Mouse (Mus musculus) kidney, adult 11 months (tissue): ENCODE measurements around the gene Aatf.

ENCODE experiments used
- DNase-seq: peaks from one replicate; pipeline ENCODE4 v3.0.0; 2022

Aatf gene

DNA sequence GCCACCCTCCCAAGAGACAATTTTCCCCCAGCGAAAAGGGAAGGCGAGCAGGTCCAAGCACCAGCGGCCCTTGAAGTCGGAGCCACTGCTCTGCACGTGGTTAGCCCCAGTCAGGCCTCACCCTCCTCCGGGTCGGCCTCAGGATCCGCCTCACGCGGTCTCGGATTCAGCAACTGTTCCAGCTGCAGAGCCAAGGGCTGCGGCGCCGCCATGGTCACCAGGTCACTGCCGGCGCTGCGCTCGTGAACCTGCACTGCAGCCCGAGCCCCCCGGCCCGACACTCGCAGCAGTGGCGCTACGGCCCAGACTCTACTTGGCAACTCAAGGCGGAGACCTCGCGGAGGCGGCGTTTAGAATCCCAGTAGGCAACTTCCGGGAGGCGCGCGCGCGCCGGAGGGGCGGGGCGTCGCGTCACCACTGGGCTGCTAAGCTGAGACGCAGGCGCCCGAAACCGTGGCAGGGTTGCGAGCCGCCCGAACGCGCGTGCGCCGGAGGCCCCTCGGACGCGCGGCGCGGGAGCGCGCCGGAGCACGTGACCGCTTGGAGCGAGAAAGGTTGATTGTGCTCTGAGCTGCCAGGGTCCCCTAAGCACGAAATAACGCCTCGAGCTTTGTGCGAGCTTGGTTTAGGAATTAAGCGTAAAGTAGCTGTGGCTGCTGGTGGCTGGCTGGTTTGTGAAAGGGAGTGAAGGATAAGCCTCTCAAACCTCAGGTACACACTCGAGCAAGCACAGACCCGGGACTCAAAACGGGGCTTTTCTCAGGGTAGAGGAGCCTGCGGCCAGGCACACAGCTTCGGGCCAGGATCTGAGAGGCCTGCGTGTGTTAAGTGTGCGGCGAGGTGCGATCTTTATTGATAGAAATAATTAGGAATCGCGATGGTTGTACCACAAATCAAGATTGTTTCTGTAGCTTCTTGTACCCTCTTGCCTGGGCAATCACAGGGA is at the start of gene Aatf:
Gene Aatf, minus strand, starts transcription at position 352 of the 946 bp plus-strand sequence.
- peak; percentile 97 for DNase-seq

DNA sequence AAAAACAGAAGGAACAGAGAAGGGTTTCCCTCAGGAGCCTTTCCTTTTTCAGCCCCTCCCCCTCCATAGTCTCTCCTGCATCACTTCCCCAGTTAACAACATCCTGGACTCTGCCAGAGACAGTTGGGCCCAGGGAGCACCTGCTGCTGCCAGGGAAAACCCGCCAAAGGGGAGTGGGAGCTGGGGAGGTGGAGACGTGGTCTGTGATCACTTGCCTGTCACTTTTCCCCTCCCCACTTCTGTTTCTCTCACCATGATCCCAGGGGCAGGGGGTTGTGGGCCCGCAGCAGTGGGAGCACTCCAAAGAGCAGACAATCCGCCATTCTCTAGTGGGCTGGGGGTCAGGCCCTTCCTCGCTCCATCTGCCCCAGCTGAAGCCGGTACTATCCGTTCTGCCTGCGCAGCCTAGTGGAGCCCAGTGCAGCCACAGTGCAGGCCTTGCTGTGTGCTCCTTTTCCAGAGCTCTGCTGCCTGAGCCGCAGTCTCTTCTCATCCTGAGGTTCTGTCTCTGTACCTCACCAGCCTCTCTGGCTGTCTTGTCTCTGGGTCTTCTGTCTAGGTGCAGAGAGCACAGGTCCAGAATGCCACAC is 49.5 kb upstream of the Aatf start:
- no peak for DNase-seq

DNA sequence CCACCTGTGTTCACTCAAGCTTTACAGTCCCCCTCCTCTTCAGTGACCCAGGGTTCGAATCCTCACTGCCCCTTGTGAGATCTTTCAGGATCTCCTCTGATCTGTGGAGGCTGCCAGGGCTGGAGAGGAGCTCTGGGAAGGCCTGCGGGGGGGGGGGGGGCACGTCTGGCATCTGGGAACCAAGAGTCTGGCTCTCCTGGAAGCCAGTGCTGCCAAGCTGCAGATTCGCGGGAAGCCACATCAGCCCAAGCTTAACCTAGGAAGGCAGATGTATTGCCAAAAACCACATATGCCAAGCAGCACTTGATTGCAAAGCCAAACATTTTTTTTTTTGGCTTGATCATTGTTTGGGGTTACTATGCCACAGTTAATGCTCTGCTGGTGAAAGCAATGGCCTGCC is 48.2 kb upstream of the Aatf start:
- no peak for DNase-seq

DNA sequence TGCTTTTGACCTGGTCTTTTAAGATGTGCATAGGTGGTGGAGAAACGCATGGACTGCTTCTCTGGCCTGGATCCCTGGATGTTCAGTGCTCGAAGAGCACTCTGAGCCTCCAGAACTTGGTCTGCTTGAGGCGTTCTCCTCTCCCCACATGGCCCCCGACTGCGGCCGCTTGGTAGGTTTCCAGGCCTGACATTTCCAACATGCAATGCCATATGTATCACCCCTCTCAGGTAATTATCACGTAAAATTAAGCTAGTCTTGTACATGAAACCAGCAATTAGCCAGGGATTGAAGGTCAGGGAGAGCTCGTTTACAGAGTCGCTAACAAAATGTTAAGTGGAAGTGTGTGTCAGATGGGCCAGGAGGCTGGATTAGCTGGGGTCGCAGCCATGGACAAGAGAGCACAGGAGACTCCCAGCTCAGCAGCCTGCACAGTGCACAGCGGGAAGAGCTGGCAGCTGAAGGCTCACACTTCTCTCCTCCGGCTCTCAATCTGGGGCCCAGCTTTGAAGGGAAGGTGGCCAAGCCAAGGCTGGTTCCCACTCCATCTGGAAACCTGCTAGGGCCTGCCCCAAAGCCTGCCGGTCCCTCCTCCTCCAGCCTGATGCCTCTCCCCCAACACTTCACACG is 40.6 kb upstream of the Aatf start:
- no peak for DNase-seq

DNA sequence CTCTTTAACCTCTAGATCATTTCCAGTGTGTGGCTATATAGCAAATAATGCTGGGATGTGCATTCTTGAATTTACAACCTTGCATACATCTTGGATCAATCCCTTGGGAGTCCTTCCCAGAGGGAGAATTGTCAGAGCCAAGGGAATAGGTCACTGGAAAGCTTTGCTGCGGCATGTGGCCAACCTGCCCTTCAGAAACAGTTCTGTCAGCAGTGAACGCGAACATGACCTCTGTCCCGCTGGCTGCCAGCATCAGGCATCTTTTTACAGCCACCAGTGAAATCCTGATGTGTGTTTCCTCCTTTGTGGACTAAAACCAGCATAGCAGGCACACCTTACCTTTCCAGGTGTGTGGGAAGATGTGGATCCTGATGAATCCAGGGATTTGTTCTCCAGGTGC is 38.0 kb upstream of the Aatf start:
- no peak for DNase-seq

DNA sequence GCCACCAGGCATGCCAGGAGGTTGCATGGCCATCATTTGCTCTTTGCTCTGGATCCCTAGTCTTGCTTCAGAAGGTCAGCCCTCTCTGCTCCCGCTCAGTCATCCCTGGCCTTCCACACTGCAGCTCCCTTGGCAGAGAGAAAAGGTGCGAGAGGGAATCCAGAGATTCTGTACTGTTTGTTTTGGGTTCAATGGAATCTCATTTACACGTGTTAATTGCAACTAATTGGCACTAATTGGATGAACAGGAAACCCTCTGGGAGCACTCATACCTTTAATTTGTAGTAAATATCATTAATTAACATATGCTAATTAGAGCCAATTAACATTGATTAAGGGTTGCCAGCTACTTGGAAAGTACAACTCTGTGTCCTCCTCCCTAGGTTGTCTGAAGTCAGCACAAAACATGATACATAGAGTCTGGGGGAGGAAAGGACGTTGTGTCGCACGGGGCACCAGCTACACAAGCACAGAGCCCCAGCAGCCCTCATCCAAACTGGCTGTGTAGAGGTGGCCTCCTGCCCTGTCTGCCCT is 36.0 kb upstream of the Aatf start:
- DNase-seq = no peak

DNA sequence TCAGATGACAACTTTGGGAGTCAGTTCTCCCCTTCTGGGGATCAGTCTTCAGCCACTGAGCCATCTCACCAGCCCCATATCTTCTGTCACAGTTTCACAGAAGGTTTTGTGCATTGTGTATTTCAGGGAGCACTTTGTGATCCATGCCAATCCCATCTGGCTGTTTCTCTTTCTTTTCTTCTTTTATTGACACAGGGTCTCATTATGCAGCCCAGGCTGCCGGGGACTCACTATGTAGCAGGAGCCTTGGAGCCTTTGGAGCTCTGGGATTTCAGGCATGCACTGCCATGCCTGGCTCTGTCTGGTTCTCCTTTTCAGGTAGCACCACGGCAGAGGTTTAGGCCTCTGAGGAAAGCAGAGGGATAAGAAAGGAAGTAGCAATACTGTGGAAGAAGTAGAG is 35.0 kb upstream of the Aatf start:
- no peak for DNase-seq

DNA sequence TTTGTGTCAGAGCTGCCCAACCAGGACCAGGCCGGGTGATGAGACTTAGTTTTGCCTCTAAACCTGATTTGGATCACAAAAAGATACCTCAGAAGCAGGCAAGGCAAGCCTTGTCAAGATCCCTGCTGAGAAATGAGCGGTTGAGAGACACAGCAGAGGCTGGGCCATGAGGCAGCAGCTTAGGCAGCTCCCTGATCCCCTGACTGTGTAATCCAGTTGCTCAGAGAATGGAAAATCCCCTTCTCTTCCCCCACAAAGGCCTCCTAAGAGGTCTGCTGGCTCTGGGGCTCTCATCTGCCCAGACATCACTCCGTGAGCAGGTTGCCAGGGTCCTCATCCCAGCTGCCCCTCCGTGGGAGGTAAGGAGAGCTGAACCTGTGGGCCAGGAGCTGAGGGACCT is 26.7 kb upstream of the Aatf start:
- no peak for DNase-seq

DNA sequence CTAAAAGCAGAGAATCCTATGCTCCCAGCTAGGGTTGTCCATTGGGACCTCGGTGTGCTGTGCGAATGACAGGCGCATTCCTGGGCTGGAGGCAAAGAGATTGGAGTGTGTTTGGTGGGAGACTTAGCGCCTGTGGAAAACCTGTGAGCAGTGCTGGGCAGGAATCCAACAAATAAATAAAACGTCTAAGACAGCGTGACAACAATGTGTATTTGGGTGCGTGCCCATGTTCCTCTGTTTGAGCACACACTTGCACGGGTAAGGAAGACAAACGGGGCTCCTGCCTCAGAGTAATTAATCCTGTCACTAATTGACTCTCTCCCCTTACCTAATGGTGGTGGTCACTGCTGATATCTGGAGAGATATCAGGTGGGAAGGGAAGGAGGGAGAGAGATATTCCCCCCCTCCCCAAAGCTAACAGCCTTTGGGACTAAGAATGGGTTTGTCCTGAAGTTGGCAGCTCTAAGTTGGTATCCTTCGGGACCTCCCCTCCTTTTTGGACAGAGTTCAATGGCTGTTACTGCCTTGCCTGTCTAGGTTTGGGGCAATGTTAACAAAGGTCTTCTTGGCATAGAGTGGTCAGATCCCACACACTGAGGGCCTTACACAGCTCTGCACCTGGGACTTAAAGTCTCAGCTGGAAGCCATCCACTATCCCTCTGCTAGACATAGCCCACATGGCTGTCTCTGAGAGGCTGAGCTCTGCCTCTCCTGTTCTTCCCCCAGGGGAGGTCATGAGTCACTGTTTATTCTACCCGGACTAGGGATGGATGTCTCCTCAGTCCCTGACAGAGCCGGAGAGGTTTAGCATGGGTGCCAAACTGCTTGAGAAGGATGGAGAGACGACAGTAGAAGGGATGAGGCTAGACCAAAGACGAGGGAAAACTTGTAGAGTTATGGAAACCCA is 16.7 kb upstream of the Aatf start:
- DNase-seq = no peak

DNA sequence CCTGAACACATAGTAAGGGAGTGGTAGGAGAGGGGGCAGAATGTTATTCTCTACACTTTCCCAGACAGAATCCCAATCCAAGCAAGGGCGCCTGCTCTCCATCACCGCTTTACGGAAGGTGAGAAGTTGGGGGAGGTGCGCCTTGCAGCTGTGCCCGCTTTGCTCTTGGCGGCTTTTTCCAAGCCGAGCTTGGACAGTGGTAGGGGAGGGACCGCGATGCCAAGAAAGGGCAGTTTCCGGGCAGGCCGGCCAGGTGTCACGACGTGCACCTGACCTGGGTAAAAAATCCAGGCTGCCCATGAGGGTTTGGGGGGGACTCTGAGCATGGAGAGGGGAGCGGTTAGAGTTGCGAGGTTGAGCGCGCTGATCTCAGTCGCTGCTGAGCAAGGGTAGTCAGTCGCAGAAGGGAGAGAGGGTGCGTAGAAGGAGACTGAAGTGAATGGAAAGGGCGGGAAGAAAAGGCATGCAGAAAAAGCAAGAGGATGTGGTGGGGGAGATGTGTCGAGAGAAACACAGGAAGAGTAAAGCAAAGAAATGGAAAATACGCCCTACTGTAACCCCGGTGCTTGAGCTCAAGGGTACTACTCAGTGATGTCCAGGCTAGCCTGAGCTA is 15.9 kb upstream of the Aatf start:
- peak; percentile 45 for DNase-seq

DNA sequence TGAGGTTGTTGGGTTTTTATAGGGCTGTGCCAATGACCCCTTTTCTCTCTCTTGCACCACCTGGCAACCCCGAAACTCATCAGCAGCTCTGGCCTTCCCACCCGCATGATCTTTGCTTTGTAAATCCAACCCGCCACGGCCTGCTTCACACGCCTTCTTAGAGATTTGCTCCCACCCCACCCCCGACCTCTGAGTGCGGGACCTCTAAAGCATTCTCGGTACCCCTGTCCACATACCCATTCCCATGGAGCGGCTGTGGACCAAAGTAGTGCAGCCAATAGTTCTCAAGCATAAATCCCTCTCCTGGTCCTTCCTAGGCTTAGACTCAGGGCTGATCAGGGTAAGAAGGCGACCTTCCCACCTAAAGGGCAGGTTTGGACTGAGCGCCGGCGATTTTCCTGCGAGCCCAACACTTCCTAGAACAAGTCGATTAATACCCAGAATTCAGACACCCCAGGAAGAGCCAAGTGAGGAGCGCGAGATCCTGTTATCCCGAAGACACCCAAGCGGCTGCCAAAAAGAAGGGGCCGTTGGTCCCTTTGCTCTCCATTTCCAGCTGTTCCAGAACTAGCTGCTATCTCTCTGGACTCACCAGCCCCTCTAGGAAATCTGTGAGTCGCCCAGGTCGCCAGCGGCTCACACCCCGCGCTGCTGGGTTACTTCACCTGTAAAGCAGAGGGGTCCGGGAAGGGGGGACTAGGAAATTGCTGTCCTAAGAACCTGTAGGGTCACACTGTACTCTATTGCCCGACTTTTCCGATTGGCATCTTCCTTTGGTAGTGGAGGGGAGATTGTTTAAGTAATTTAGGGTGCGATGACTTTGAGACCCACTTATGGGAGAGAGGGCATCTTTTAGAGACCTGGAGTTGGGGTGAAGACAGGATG is 13.9 kb upstream of the Aatf start:
- no peak for DNase-seq

DNA sequence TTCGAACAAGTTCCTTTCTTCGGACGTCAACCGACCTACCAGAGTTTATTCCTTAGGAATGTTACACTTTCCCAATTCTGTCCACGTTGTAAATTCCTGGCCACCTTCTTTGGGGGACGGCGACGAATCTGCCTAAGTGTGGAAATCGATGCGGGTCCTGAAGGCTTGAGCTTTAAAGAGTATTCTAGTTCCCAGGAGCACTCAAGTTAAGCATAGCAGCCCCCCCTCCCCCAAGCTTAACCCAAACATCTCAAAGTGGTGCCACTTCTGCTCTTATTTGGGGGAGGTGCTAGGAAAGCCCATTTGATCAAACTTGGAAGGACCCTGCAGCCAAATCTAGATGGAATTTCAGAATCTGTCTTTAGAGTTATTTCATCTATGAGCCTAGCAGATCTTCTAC is 13.1 kb upstream of the Aatf start:
- no peak for DNase-seq

DNA sequence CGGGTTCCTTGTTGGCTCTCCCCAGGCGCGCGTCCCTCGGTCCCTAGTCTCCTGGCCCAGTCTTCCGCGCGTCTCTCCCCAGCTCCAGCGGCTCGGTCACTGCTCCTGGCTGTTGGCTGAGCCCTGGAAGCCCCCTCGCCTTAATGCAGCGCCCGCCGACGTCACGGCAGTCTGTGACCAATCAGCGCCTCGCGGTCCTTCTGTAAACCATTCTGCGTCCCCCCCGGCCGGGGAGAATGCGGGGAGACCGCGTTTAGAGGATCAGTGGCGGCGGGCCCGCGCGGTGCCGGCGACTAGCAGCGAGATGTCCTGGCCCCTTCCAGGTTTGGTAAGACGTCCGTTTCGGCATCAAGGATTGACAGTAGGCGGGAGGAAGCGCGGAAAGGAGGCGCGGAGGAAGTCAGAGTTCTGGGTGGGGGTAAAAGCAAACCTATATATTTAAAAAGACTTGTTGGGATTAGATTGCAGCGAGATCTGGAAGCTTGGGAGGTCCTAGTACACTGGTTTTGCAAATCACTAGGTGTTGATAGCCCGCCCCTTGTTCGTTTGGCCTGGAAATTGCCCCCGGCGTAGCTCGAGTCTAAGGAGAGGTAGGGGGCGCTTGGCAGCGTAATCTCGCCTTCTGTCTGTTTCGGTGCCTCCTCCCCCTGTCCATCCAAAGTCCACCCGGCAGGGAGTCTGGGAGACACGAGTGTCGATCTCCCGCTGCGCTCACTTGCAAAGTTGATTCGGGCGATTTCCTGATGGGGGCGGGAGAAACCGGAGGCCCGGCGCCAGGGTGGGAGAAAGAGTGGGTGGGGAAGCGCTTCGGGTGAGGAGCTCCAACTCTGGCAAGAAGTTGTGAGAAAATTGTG is 12.3 kb upstream of the Aatf start, which contains the start of gene Lhx1:
Gene Lhx1, minus strand, starts transcription at position 115 of the 854 bp plus-strand sequence.
- peak; percentile 88 for DNase-seq

DNA sequence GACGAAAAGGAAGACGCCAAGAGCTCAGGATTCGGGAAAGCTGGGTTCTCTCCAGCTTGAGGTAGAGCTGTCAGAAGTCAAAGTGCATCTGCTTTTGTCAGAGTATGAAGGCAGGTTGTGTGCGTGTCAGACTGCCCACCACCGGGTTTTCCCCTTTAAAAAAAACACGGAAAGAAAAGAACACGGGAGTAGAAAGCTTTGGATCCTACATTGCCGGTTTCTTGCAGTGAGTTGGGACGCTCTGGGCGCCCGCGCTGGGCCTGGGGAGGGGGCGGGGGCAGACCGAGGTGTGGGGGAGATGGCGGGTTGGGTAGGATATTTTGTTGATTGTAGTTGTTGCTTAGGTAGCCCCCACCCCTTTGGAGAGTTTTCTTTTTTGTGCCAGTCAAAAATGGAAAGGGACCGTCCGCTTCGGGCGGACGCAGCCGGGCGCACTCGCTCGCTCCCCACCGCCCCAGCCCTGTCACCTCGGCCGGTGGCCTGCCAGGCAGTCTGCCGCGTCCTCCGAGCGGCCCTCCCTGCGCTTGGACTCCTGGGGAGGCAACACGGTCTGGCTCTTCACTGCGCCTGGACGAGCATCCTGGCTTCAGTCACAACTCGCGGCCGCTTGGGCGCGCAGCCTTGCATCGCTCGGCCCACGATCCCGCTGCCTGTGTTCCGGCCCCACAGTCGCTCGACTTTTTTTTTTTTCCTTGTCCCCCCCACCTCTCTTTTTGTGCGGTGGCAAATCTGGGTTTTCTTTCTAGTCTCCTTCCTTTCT is 11.4 kb upstream of the Aatf start:
- no peak for DNase-seq

DNA sequence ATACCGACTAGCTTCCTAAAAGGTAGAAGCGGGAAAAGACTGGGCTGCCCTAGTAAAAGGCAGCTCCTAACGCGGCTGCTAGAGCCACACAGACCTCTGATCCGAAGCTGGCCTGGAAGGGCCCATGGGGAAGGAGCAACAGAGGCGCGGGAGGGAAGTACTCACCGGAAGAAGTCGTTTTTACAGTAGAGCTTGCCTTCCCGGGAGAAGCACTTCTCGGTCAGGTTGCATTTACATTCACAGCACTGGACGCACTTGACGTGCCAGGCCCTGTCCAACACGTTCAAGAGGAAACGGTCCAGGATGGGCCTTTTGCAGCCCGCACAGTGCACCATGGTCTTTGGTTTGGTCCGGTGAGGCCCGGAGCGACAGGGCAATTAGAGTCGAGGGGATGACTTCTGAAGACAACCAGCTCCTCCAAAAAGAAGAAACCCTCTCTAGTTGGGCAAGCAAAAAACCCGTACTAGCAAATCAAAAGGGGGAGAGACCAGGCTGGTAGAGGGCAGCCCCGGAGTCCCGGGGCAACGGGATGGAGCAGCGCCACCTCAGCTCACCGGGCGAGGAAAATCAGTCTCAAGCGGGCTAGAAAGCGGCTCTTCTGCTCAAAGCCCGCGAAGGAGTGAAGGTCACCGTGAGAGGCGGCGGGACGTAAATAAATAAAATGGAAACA is 10.7 kb upstream of the Aatf start:
- DNase-seq = no peak

DNA sequence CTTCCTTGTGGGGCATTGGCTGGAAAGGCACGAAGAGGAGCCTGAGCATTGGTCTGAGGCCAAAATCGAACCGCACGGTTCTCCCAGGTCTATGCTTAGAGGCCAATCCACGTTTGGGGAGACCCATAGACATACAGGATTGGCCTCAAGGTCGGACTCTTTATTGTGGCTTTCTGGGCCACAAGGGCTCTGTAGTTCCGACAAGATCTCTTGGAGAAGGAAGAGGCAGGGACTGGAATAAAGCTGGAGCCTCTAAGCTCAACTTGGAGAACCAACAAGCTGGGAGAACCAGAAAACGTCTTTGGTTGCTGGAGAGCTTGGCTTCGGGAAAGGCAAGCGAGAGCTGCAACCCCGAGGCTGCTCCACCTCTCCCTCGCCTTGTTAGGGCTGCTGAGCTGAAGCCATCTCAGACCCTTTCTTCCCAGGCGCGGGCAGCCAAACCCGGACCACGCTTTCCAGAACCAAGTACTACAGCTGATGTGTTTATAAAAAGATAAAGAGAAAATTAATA is 10.1 kb upstream of the Aatf start:
- no peak for DNase-seq

DNA sequence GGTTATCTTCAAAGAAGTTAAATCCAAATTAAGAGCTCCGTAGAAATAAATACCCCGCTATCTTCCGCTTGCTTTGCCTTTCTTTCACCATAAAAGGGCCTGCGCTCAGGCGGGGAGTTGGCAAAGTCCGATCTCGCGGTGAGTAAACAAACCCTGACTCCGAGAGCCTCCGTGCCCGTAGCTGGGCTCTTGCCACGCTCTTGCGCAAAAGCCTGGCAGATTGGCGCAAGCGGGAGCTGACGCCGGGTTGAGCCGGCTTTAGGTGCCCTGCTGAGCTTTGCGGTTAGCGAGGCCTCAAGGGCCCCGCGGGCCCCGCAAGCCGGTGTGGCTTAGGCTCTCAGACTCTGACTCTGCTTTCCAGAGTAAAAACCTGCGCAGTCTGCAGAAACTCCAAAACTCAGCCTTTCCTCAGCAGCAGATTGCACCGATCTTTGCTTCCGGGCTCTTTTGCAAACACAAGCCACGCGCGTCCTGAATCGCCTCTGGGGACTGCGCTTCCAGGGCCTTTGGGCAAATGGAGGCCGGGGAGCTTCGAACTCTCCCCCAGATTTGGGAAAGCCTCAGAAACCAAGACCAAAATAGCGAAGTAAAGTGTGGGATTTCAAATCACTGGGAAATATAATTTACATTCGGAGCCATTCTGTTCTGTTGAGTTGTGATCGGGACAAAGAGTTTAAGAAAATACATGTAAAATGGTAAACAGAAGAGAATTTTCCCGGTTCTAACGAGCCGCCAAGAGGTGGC is 9.4 kb upstream of the Aatf start:
- DNase-seq = peak; percentile 78
